Mouse (Mus musculus): Measurements from ENCODE around the gene Celsr1. TPM values are rescaled to one million over a fixed set of nuclear protein-coding genes. Genes with fewer than 3 reads are reported as not detected.

The Celsr1 gene
- 4.5 and 4.6 TPM in 2 replicates for total RNA-seq (2021)
- long read RNA-seq, experiment 1, partial matches to known transcripts: 0 of 1 reads
- long read RNA-seq, experiment 1, other reads (novel, unspliced or antisense): 1 of 1 reads
- long read RNA-seq, experiment 2, partial matches to known transcripts: 0 of 3 reads
- long read RNA-seq, experiment 2, other reads (novel, unspliced or antisense): 3 of 3 reads

DNA sequence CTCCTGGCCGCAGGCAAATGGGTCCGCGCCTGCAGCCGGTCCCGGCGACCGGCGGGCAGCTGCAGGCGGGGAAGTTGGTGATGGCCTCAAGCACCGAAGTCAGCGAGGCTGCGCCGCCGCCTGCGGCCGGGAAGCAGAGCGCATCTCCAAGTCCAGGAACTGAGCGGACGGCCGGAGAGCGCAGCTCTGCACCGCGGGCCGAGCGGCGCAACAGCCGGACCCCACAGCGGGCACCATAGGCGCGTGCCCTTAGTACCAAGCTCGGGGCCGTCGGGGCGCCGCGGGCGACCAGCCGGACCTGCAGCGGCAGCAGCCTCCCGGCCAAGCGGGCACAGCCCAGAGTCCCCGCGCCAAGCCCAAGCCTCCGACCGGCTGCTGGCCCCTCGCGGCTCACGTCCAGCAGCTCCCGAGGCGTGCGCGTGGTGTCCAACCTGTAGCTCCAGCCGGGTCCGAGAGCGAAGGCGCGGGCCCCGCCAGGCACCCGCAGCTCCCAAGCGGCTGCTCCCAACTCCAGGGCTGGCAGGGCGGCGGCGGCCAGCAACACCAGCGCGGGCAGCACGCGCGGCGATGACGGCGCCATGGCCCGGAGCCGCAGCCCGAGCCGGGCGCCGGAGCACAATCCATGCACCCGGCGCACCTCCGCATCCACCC is at the start of gene Celsr1:
Gene Celsr1 (minus strand): TSS at position 587 of the 651 bp plus-strand sequence.
- peak; percentile 62 for DNase-seq

- no peak for DNase-seq
These were observed 49.7 kb upstream of the Celsr1 start for GRCm38 (mm10) chr15:86083261-86083741.

GRCm38 (mm10) chr15:86082551-86082961 is 49.0 kb upstream of the Celsr1 start:
- no peak for DNase-seq

GRCm38 (mm10) chr15:86081654-86082053 is 48.1 kb upstream of the Celsr1 start:
- DNase-seq: no peak

DNA sequence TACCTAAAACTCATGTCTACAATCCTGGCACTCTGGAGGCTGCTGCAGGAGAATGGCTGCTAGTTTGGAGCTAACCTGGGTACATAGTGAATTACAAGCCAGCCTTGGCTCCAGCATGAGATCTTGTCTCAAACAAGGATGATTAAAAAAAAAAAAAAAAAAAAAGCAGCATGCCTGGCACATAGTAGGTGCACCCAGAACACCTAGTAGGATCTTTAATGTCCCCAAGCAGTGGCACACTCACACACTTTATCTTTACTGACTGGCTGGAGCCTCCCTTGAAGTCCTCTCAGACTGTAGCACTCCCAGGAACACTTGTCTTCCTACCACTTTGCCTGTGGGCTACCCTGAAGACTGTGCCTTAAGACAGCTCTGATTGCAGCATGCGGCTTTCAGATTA is 46.8 kb upstream of the Celsr1 start:
- DNase-seq: no peak

DNA sequence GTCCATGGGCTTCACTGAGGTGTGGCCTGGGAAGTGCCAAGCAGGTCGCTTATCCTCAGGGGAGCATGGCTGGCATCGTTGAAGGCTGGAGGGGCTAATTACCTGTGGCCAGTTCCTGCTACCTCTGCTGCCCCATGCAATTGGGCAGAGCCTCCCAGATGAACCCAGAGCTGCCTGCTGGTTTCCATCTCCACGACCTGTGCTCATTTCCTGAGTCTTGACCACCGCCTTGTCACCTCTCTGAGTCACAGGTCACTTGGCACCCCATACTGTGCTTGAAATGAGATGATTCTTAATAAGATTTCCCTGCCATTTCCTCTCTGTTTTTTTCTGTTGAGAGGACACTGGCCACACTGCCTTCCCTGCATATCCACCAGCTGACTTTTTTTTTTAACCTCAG is 46.3 kb upstream of the Celsr1 start:
- peak; percentile 52 for DNase-seq

GRCm38 (mm10) chr15:86079467-86079866 is 45.9 kb upstream of the Celsr1 start:
- DNase-seq: no peak

DNA sequence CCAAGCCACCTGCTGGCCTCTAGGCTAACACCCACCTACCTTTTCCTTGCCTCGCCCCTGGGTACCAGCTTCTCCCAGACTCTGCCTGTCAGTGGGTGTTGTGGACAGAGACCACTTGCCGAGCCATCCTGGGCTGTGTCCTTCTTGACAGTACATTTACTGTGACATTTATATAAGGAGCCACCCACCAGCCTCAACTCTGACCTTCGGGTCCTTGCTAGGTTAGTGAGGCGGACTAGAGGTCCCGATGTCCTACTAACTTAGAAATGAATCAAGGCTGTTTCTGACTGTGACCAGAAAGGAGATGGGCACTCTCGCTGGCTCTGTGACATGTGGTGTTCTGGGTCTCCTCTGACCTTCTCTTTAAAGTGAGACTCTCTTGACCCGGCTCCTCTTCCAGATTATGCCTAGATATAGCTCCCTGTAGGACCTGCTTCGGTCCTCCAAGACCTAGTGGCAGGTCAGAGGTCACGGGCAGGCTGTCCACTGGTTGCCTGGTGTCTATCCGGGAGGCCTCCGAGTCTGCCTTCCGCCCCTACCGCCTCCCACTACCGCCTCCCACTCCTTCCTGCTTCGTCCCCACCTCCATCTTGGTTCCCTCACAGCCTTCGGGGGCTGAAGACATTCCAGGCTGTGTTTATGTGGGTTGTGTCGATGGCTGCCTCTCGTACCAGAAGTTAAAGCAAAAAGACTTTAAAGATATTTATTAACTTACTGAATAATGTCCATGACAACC is 45.1 kb upstream of the Celsr1 start:
- DNase-seq: no peak

GRCm38 (mm10) chr15:86077934-86078333 is 44.4 kb upstream of the Celsr1 start:
- no peak for DNase-seq

DNA sequence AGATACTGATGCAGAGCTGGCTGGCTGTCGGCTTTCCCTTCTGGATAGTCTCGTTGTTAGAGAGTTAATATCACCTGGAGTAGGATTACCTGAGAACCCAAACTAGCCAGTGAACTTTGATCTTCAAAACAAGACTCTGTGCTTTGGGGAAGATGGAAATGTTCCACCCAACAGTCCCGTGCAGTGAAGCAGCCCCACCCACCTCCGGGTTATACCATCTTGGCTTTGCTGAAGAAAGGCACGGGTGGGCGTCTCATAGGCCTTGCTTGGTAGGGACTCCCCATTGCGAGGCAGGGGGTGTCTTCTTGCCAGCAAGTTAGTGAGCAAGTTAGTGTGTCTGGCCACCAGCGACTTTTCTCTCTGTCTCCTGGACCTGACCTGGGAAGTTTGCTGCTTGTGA is 42.8 kb upstream of the Celsr1 start:
- DNase-seq: no peak

DNA sequence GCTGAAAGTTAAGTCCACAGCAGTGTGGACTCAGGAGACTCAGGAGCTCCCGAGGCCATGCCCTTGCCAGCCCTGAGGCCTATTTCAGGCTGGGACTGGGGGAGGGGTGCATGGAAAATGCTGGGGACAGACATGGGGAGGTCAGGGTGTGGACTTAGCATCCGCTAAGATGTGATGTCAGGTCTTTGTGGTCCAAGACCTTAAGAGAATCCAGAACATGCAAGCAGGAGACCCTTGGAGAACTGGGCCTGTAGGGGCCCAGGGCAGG is 42.4 kb upstream of the Celsr1 start:
- DNase-seq: no peak

GRCm38 (mm10) chr15:86075305-86076047 is 41.9 kb upstream of the Celsr1 start:
- no peak for DNase-seq

DNA sequence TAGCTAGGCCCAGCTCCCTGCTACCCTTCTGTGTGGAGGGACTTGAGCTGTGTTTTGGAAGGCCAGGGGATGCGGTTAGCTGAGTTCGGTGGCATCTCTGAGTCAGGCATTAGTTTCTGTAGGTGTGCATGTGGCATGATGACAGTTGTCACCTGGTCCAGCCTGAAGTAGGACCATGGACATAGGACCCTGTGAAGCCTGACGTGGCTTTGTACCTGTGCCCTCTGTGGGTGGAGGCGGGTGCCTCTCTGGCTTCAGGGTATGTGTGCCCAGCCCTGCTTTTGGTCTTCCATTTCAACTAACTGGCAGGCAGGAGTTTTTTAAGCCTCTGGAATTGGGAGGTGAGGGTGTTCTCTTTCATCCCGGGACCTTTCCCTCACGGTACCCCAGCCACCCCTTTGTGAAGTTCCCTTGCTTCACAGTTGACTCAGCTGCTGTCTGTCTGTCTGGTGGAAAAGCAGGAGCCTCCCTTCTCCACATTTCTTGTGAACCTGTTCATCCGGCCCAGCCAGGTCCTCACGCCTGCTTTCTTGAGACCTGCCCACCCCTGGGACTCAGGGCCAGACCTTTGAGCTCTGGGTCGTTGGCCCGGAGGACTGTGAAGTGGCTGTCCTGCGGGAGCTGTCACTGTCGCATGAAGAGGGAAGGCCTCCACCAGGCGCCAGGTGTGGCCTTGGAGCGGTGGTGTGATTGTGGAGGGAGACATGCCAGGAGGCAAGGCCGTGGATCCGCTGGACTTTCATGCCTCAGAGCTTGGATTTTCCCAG is 40.8 kb upstream of the Celsr1 start:
- DNase-seq: peak; percentile 55

GRCm38 (mm10) chr15:86071166-86071565 is 37.6 kb upstream of the Celsr1 start:
- DNase-seq: no peak

GRCm38 (mm10) chr15:86070368-86070767 is 36.8 kb upstream of the Celsr1 start:
- no peak for DNase-seq

DNA sequence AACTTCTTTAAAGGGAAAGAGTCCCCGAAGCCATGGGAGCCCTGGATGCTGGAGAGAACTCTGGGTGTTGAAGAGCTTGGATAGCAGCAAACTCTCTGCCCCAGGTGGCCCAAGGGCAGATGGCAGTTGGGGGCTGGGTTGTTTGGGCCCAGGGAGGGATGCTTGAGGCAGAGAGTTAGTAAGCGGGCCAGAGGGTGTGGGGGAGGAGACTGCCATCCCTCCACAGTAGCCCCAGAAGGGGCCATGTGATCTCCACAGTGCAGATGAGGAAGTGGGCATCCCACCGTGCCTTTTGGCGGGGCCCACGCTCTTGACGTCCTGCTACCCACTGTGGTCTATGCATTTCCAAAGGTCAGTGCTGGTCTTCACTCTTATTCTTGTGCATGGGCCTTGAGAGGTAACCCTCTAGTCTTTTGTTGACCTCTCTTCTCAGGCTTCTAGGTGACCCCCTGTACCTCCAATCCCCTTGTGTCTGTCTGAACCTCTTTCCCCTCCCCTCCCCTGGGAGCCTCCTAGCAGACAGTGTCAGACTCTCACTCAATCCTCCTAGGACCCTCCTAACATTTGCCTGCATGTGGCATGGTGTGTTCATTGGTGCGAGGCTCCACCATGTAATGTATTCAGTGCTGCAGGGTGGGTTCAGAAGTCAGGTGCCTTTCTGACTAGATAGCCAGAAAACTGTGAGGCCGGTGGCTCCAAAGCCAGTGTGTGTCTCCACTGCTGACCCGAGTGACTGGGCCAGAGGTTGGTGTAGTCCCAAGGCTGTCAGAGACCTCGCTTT is 35.6 kb upstream of the Celsr1 start:
- DNase-seq: no peak

- no peak for DNase-seq
These were observed 34.4 kb upstream of the Celsr1 start for GRCm38 (mm10) chr15:86067941-86068495.

- peak; percentile 50 for DNase-seq
These were observed 34.0 kb upstream of the Celsr1 start for GRCm38 (mm10) chr15:86067581-86067910.

DNA sequence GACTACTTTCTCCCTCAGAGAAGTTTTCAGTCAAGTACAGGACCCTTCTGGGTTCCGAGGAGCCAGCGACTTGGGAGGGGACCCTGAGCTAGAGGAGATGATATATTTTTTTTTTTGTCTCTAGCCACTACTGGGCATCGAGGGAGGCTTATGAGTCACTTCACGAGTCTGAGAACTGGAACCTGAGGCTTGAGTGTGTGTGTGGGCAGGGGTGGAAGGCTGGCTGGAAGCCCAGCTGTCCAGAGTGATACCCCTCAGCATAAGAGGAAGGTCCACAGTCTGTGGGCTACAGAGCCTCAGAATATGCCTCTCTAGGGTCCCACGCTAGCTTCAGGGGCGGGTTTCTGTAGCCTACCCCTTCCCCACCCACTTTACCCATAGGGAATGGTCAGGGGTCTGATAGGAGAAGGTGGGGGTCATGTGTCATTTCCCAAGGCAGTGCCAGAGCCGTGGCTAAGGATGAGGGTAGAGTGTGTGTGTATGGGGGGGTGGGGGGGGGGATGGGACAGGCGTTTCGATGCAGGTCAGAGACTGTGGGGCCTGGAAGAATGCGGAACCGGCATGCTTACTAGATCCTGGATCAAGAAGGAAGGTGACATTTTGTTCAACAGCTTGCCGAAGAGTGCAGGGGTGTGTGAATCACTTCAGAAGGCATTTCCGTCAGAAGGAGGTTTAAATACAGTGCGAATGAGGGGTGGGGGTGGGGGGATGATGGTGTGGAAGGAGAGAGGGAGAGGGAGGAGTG is 33.4 kb upstream of the Celsr1 start:
- no peak for DNase-seq

DNA sequence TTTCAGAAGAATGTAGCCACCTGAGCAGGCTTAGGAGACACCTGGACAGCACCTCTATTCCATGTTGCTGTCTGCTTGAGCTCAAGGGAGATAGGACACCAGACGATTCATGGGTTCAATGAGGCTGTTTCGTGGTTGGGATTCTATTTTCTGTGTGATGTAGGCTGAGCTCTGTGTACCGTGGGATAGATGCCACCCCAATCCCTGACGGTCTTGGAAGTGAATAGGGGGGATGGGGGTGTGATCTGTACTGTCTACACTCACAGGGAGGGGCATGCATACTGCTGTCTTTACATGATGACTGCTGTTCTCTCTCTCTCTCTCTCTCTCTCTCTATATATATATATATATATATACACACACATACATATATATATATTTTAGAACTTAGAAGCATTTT is 31.8 kb upstream of the Celsr1 start:
- DNase-seq: no peak
